Mouse (Mus musculus): ENCODE data around the gene Esrra. TPM values are rescaled to one million over a fixed set of nuclear protein-coding genes. Genes with fewer than 3 reads are reported as not detected.

Esrra gene
- polyA plus RNA-seq, 1 experiment from 2014 or later: 11.4 TPM

GRCm38 (mm10) chr19:6939106-6940002 is 17.7 kb upstream of the Esrra start:
- peaks cover 32% of the 10 kb centered on the region for H3K4me1 ChIP-seq
- 89% methylated on average over 20 of the region's 20 CpGs for WGBS
- H3K4me3 ChIP-seq (replicated peaks): no peak overlapping the region
- peak overlapping the region; percentile 99 for H3K4me2 ChIP-seq
- no peak for ATAC-seq (ENCODE audit: low FRiP score)
- H3K27me3 ChIP-seq: peaks cover 21% of the 10 kb centered on the region
- no peaks in the 10 kb centered on the region for H3K36me3 ChIP-seq (replicated peaks)
- no peaks in the 10 kb centered on the region for H3K9me3 ChIP-seq
- H3K27ac ChIP-seq: no peak overlapping the region
- H3K9ac ChIP-seq: no peak overlapping the region

DNA sequence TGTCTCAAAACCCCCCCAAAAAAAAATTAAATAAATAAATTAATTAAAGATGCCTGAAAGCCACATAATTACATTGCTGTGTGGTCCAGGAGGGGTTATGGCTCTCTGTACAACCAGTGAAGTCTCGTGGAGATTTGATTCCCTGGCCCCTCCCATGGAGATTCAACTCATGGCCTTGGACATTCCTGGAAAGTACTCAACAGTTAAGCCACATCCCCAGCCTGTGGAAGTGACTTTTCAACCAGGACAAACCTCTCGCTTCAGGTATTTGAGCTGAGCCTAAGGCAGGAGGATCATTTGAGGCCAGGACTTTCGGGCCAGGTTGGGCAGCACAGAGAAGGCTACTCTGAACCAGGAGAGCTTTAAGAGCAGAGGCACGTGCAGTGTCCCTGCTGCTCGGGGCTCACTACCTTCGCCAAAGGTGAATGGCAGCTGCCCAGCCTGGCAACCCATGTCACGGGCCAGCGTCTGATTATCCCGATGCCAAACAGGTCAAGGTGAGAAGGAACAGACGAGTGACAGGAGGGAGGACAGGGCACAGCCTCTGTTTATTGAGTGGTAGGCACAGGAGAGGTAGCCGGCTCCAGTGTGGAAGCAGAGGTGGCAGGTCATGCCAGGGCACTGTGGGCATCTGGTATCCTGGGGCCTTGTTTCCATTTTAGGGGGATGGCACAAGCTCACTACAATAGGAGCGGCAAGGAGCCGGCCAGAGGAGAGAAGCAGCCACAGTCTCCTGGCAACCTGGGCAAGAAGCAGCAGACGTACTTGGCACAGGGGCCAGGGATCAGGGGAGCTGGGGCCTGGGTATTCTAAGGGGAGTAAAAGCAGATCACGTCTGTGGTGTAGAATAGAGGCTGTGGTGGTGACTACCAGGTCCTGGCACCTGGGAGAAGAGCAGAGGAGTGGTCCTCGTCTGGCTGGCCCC is 16.2 kb upstream of the Esrra start:
- H3K27me3 ChIP-seq: peaks cover 36% of the 10 kb centered on the region
- ATAC-seq (ENCODE audit: low FRiP score): no peak
- H3K4me2 ChIP-seq: no peak overlapping the region
- WGBS: 83% methylated on average over 16 of the region's 16 CpGs
- peaks cover 40% of the 10 kb centered on the region for H3K4me1 ChIP-seq
- no peaks in the 10 kb centered on the region for H3K36me3 ChIP-seq (replicated peaks)
- no peaks in the 10 kb centered on the region for H3K9me3 ChIP-seq
- H3K9ac ChIP-seq: no peak overlapping the region
- H3K27ac ChIP-seq: no peak overlapping the region
- no peak overlapping the region for H3K4me3 ChIP-seq (replicated peaks)

DNA sequence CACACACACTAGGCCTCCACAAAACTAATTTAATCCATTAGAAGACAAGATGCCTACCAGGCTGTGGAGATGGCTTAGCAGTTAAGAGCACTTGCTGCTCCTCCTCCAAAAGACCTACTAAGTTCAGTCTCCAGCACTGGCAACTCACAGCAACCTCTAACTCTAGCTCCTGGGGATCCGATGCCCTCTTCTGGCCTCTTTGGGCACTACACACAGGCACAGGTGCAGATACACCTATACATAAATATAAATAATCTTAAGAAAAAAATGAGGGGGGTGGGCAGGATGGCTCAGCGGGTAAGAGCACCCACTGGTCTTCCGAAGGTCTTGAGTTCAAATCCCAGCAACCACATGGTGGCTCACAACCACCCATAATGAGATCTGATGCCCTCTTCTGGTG is 14.7 kb upstream of the Esrra start:
- H3K4me1 ChIP-seq: peaks cover 35% of the 10 kb centered on the region
- no peak for ATAC-seq (ENCODE audit: low FRiP score)
- H3K27ac ChIP-seq: no peak overlapping the region
- H3K9me3 ChIP-seq: no peaks in the 10 kb centered on the region
- H3K4me3 ChIP-seq (replicated peaks): no peak overlapping the region
- no peaks in the 10 kb centered on the region for H3K36me3 ChIP-seq (replicated peaks)
- WGBS: 24% methylated on average over 3 of the region's 3 CpGs
- peaks cover 51% of the 10 kb centered on the region for H3K27me3 ChIP-seq
- H3K4me2 ChIP-seq: no peak overlapping the region
- no peak overlapping the region for H3K9ac ChIP-seq

DNA sequence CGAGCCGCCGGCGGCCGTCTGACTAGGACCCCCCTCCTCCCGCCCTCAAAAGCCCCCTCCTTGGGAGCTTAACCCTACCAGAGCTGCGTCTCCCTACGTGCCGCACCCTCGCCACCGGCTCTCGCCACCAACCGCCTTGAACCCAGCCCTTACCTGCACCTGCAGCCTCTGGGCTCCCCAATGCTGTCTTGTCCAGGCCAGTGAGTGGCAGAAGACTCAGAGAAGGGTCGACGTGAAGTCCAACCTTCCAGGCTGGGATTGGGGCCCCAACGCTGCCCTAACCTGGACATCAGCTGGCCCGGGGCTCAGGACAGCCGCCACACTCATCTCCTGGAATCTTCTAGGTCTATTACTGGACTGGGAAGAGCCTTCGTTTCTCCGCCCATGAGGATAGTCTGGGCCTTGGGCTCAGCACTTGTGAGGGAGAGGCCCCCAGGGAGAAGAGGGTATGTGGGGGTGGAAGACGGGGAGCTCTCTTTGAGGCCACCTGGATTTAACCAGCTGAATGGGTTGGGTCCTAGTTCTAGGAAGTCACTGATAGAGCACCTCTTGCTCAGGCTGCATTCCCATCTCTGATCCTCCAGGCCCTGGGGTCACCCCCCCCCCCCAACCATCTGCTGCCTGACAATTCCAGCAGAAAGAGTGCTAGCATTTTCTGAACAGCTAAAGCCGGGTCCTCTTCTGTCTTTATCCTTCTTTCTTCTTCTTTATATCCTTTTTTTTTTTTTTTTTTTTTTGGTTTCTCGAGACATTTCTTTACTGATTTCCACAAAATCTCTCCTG is 12.8 kb upstream of the Esrra start, which contains the start of gene Kcnk4:
Gene Kcnk4 (minus strand): TSS at position 321 of the 783 bp plus-strand sequence.
- Histone ChIP-seq H3K9me3 (no peaks in the 10 kb centered on the region), H3K36me3 (replicated peaks) (no peaks in the 10 kb centered on the region), H3K4me3 (replicated peaks) (peak within 1 kb of the TSS; percentile 38), H3K9ac (peak within 1 kb of the TSS; percentile 38), H3K27ac (no peak within 1 kb of the TSS), H3K4me1 (peaks cover 18% of the 10 kb centered on the region), H3K4me2 (peak within 1 kb of the TSS; percentile 55), H3K27me3 (peaks cover 68% of the 10 kb centered on the region)
- ATAC-seq (ENCODE audit: low FRiP score): no peak
- whole genome bisulfite sequencing: 9% methylated on average over 23 of the region's 23 CpGs

DNA sequence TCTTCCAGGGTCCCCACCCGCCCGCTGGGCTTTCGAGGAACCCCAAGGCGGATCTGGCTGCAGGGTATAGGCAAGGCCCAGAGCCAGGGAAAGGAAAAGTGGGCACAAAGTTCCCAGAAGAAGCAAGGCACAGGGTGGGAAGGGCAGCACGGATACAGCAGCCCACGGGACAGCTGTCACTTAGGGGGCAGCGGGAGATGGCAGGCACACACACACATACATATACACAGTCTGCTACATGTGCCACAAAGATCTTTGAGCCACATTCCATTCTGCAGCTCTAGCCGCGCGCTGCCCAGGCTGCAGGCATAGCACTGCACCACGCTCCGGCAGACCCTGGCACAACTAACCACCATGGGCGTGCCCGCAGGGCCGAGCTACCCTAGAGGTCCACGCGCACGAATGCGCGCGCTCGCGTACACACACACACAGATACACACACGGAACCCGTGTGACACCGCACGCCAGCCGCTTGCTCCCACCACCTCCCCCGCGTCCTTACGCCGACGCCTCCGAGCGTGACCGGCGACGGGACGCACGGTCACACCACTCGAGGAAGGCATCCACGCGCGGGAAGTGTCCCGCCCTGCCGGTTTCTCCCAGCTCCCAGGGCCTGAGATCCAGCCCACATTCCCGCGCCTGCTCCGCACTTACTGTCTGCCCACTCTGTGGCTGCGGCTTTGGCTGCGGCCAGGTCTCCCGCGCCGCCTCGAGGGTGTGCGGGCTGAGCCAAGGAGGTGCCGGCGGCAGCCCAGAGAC is 12.0 kb upstream of the Esrra start:
- Histone ChIP-seq H3K4me3 (replicated peaks) (peak overlapping the region; percentile 38), H3K9ac (peak overlapping the region; percentile 38), H3K27ac (no peak overlapping the region), H3K4me2 (peak overlapping the region; percentile 55), H3K36me3 (replicated peaks) (no peaks in the 10 kb centered on the region), H3K9me3 (no peaks in the 10 kb centered on the region), H3K4me1 (peaks cover 11% of the 10 kb centered on the region), H3K27me3 (peaks cover 76% of the 10 kb centered on the region)
- ATAC-seq (ENCODE audit: low FRiP score): peak; percentile 28; the same call in 1 of the 2 replicates
- 4% methylated on average over 58 of the region's 58 CpGs for WGBS

GRCm38 (mm10) chr19:6933102-6933435 is 11.5 kb upstream of the Esrra start:
- WGBS: 15% methylated on average over 4 of the region's 4 CpGs
- H3K4me3 ChIP-seq (replicated peaks): no peak overlapping the region
- peaks cover 11% of the 10 kb centered on the region for H3K4me1 ChIP-seq
- no peak overlapping the region for H3K27ac ChIP-seq
- H3K4me2 ChIP-seq: peak overlapping the region; percentile 55; the same call in 1 of the 2 replicates
- peaks cover 81% of the 10 kb centered on the region for H3K27me3 ChIP-seq
- no peak for ATAC-seq (ENCODE audit: low FRiP score)
- H3K9me3 ChIP-seq: no peaks in the 10 kb centered on the region
- no peaks in the 10 kb centered on the region for H3K36me3 ChIP-seq (replicated peaks)
- H3K9ac ChIP-seq: no peak overlapping the region

DNA sequence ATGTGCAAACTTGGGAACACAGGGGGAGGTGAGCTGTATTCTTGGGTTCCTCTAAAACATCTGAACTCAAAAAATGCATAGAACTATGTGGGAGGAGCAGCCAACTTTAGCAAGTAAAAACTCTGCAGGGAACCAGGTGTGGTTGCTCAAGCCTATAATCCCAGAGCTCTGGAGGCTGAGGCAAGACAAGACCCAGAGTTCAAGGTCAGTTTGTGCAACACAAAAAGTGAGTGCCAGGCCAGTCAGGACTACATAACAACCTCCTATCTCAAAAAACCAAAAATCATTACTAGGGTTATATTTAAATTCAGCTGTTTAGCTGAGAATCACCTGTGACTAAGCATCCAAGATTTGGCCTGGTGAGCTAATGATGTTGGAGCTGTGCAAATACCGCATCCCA is 10.4 kb upstream of the Esrra start:
- H3K4me2 ChIP-seq: no peak overlapping the region
- ATAC-seq (ENCODE audit: low FRiP score): no peak
- WGBS: 28% methylated on average over 1 of the region's 1 CpGs

DNA sequence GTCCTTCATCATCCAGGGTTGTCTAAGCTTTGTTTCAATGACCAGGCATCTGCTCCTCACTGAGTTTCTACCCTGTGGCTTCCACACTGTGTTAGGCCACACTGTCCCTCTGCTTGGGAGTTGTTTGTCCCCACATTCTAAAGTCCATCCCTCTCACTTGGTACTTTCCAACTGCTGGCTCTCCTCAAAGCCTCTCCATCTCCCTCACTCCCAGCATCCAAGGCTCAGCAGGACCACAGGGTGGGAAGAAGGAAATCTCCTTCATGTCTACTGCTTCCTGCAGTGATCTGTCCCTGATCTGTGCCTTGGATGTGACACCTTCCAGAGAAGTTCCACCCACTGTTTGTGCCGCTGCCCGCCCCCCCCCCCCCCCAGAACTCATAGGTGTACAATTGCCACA is 9.4 kb upstream of the Esrra start:
- no peak overlapping the region for H3K4me3 ChIP-seq (replicated peaks)
- H3K9me3 ChIP-seq: 0 out of 2 replicates have a peak, but pooled peaks cover 2% of the 10 kb centered on the region
- H3K4me1 ChIP-seq: peaks cover 18% of the 10 kb centered on the region
- WGBS: 0% methylated on average over 2 of the region's 2 CpGs
- H3K27me3 ChIP-seq: peaks cover 97% of the 10 kb centered on the region
- no peak overlapping the region for H3K4me2 ChIP-seq
- H3K36me3 ChIP-seq (replicated peaks): no peaks in the 10 kb centered on the region
- ATAC-seq (ENCODE audit: low FRiP score): no peak
- no peak overlapping the region for H3K9ac ChIP-seq
- no peak overlapping the region for H3K27ac ChIP-seq

More for the DNA sequence above, 10.4 kb upstream of the Esrra start:
- no peak overlapping the region for H3K9ac ChIP-seq
- H3K4me1 ChIP-seq: peaks cover 13% of the 10 kb centered on the region
- no peak overlapping the region for H3K4me3 ChIP-seq (replicated peaks)
- H3K9me3 ChIP-seq: no peaks in the 10 kb centered on the region
- no peak overlapping the region for H3K27ac ChIP-seq
- H3K36me3 ChIP-seq (replicated peaks): no peaks in the 10 kb centered on the region
- H3K27me3 ChIP-seq: peaks cover 91% of the 10 kb centered on the region

DNA sequence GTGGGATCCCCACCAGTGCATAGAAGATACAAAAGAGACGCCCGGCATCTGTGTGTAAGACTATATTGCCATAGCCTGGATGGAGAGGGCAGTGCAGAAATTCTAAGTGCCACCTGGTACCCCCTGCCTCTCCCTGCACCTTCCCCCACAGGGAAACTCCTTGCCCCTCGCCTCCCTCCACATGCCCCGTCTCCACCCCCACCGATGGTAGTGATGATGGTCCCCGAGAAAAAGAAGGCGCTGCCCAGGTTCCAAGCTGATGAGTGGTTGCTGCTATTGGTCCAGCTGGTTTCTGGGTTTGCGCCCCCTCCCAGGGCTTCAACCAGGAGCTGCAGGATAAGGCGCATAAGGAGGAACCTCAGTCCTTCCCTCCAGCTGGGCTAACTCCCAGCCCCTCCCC is 6.5 kb upstream of the Esrra start:
- Histone ChIP-seq H3K4me1 (peaks cover 16% of the 10 kb centered on the region), H3K36me3 (replicated peaks) (no peaks in the 10 kb centered on the region), H3K4me2 (no peak overlapping the region), H3K9me3 (0 out of 2 replicates have a peak, but pooled peaks cover 3% of the 10 kb centered on the region), H3K27ac (no peak overlapping the region), H3K9ac (no peak overlapping the region), H3K27me3 (peaks cover 96% of the 10 kb centered on the region), H3K4me3 (replicated peaks) (no peak overlapping the region)
- no peak for ATAC-seq (ENCODE audit: low FRiP score)
- WGBS: 11% methylated on average over 9 of the region's 9 CpGs

- peak overlapping the region; percentile 44 for H3K4me2 ChIP-seq
- H3K27me3 ChIP-seq: peaks cover 91% of the 10 kb centered on the region
- WGBS: 8% methylated on average over 26 of the region's 26 CpGs
- H3K27ac ChIP-seq: no peak overlapping the region
- H3K4me3 ChIP-seq (replicated peaks): peak overlapping the region; percentile 21
- no peak for ATAC-seq (ENCODE audit: low FRiP score)
- peaks cover 23% of the 10 kb centered on the region for H3K4me1 ChIP-seq
- H3K36me3 ChIP-seq (replicated peaks): no peaks in the 10 kb centered on the region
- H3K9ac ChIP-seq: peak overlapping the region; percentile 21; the same call in 1 of the 2 replicates
- 0 out of 2 replicates have a peak, but pooled peaks cover 3% of the 10 kb centered on the region for H3K9me3 ChIP-seq
Observed at GRCm38 (mm10) chr19:6926559-6927255, 5.1 kb upstream of the Esrra start.

Data from forebrain, embryonic 12.5 days (tissue).